Mouse (Mus musculus) liver, embryonic 11.5 days (tissue): ENCODE results near the gene Pspc1. TPM values are rescaled to one million over a fixed set of nuclear protein-coding genes. Genes with fewer than 3 reads are reported as not detected.
"Not testable (repeated sequence)": the region's sequence is repeated elsewhere in the genome, so short reads cannot be mapped to it uniquely, and the experiment has no call there.

Source experiments
- ATAC-seq: fragments of 200-750 bp; cut with Nextera tagmentation; replicated peaks from 2 replicates; pipeline ENCODE4 v1.8.0; 2017; ENCODE audit warnings: moderate number of reproducible peaks, mild to moderate bottlenecking, moderate TSS enrichment, moderate library complexity; ENCODE audit not compliant: low FRiP score
- DNase-seq: peaks from one replicate; pipeline ENCODE4 v3.0.0-alpha.2; 2017; ENCODE audit warnings: low spot score
- H3K27ac ChIP-seq: fragments of 300-500 bp; sonication (generic); 2 replicates; pipeline ENCODE4 v1.5.1; 2014; ENCODE audit warnings: mild to moderate bottlenecking, low read depth, low read length, control low read depth
- H3K27me3 ChIP-seq: fragments of 300-500 bp; sonication (generic); replicated peaks from 2 replicates; pipeline ENCODE4 v1.6.1; 2014; ENCODE audit warnings: low read length, mixed read lengths; ENCODE audit not compliant: control insufficient read depth, insufficient read depth
- H3K36me3 ChIP-seq: fragments of 300-500 bp; sonication (generic); 2 replicates; pipeline ENCODE4 v1.6.1; 2014; ENCODE audit warnings: mild to moderate bottlenecking, low read length, moderate library complexity, mixed read lengths; ENCODE audit not compliant: control insufficient read depth, insufficient read depth
- H3K4me1 ChIP-seq: fragments of 300-500 bp; sonication (generic); replicated peaks from 2 replicates; pipeline ENCODE4 v1.6.1; 2014; ENCODE audit warnings: low read length, mixed read lengths; ENCODE audit not compliant: control insufficient read depth, insufficient read depth
- H3K4me2 ChIP-seq: fragments of 300-500 bp; sonication (generic); 2 replicates; pipeline ENCODE4 v1.6.1; 2014; ENCODE audit warnings: mild to moderate bottlenecking, control low read depth, moderate library complexity
- H3K4me3 ChIP-seq: fragments of 300-500 bp; sonication (generic); 2 replicates; pipeline ENCODE4 v1.5.1; 2014; ENCODE audit warnings: low read depth, low read length, control low read depth
- H3K9ac ChIP-seq: fragments of 300-500 bp; sonication (generic); 2 replicates; pipeline ENCODE4 v1.6.1; 2014; ENCODE audit warnings: low read depth, low read length, control low read depth
- H3K9me3 ChIP-seq: fragments of 300-500 bp; sonication (generic); 2 replicates; pipeline ENCODE4 v1.6.1; 2016; ENCODE audit warnings: low read length, inconsistent platforms, mixed read lengths; ENCODE audit not compliant: control insufficient read depth
- WGBS: fragments of 180-500 bp; shearing (Covaris S2); extraction: QIAGEN DNeasy Blood & Tissue Kit; methylation state at CpG from one replicate; pipeline ENCODE4 v1.1.7; 2014; 5-methylcytosine and 5-hydroxymethylcytosine counted together
- polyA plus RNA-seq: library from polyadenylated mRNA; unstranded; fragments of >200 nt; fragmentation: Nextera tagmentation; extraction: Ambion mirVana; gene quantifications from 2 replicates; pipeline ENCODE4 v1.2.1, GENCODE M21; 2014

The Pspc1 gene
- polyA plus RNA-seq, result 31.0 and 33.8 TPM in 2 replicates

- ATAC-seq (peak; percentile 95), DNase-seq (peak; percentile 92)
- Histone ChIP-seq H3K9me3 (no peaks in the 10 kb centered on the region), H3K9ac (peak within 1 kb of the TSS; percentile 98), H3K4me3 (peak within 1 kb of the TSS; percentile 99), H3K36me3 (peaks cover 3% of the 10 kb centered on the region; the same call in 1 of the 2 replicates), H3K27me3 (no peaks in the 10 kb centered on the region), H3K4me1 (peaks cover 23% of the 10 kb centered on the region), H3K4me2 (peak within 1 kb of the TSS; percentile 90), H3K27ac (peak within 1 kb of the TSS; percentile 96)
- WGBS, result under 1% methylated on average over 36 of the region's 36 CpGs
Measured at GRCm38 (mm10) chr14:56778200-56778932, at the start of gene Pspc1. Pspc1 (minus strand) TSS chr14:56778316.

- H3K36me3 ChIP-seq, result no peaks in the 10 kb centered on the region
- H3K27me3 ChIP-seq, result no peaks in the 10 kb centered on the region
- H3K4me3 ChIP-seq, result no peak overlapping the region
- ATAC-seq (no peak), DNase-seq (no peak)
- no peak overlapping the region for H3K4me2 ChIP-seq
- no peaks in the 10 kb centered on the region for H3K9me3 ChIP-seq
- H3K4me1 ChIP-seq, result no peaks in the 10 kb centered on the region
- H3K27ac ChIP-seq, result no peak overlapping the region
- H3K9ac ChIP-seq, result no peak overlapping the region
Measured at GRCm38 (mm10) chr14:56824562-56824961, 46.4 kb upstream of the Pspc1 start.

GRCm38 (mm10) chr14:56817616-56818015, 39.5 kb upstream of the Pspc1 start:
- WGBS, result 15% methylated on average over 10 of the region's 11 CpGs
- no peak for ATAC-seq
- H3K4me3 ChIP-seq, result no peak overlapping the region
- no peak for DNase-seq
- H3K27me3 ChIP-seq, result no peaks in the 10 kb centered on the region
- H3K4me1 ChIP-seq, result 0 out of 2 replicates have a peak, but pooled peaks cover 4% of the 10 kb centered on the region
- no peaks in the 10 kb centered on the region for H3K36me3 ChIP-seq
- H3K9ac ChIP-seq, result no peak overlapping the region
- no peaks in the 10 kb centered on the region for H3K9me3 ChIP-seq
- H3K27ac ChIP-seq, result no peak overlapping the region
- H3K4me2 ChIP-seq, result no peak overlapping the region

- Histone ChIP-seq H3K9me3 (no peaks in the 10 kb centered on the region), H3K27ac (no peak overlapping the region), H3K4me3 (no peak overlapping the region), H3K27me3 (no peaks in the 10 kb centered on the region), H3K4me1 (0 out of 2 replicates have a peak, but pooled peaks cover 4% of the 10 kb centered on the region), H3K36me3 (no peaks in the 10 kb centered on the region), H3K9ac (no peak overlapping the region), H3K4me2 (no peak overlapping the region)
- WGBS, result 63% methylated on average over 4 of the region's 4 CpGs
- DNase-seq (no peak), ATAC-seq (no peak)
Measured at GRCm38 (mm10) chr14:56817131-56817530, 39.0 kb upstream of the Pspc1 start.

GRCm38 (mm10) chr14:56816541-56816940, 38.4 kb upstream of the Pspc1 start:
- WGBS, result 67% methylated on average over 4 of the region's 4 CpGs

GRCm38 (mm10) chr14:56812520-56813036, 34.5 kb upstream of the Pspc1 start:
- peak; percentile 79 for DNase-seq
- peak overlapping the region; percentile 70 for H3K4me3 ChIP-seq
- no peaks in the 10 kb centered on the region for H3K9me3 ChIP-seq
- no peaks in the 10 kb centered on the region for H3K36me3 ChIP-seq
- H3K27me3 ChIP-seq, result no peaks in the 10 kb centered on the region
- WGBS, result 2% methylated on average over 35 of the region's 35 CpGs
- 0 out of 2 replicates have a peak, but pooled peaks cover 6% of the 10 kb centered on the region for H3K4me1 ChIP-seq
- peak overlapping the region; percentile 80 for H3K4me2 ChIP-seq
- ATAC-seq, result peak; percentile 32
- H3K9ac ChIP-seq, result peak overlapping the region; percentile 80
- H3K27ac ChIP-seq, result peak overlapping the region; percentile 77

More at GRCm38 (mm10) chr14:56816541-56816940, 38.4 kb upstream of the Pspc1 start:
- DNase-seq (no peak), ATAC-seq (no peak)
- no peak overlapping the region for H3K9ac ChIP-seq
- no peak overlapping the region for H3K4me2 ChIP-seq
- H3K36me3 ChIP-seq, result no peaks in the 10 kb centered on the region
- H3K27ac ChIP-seq, result no peak overlapping the region
- 0 out of 2 replicates have a peak, but pooled peaks cover 4% of the 10 kb centered on the region for H3K4me1 ChIP-seq
- no peaks in the 10 kb centered on the region for H3K27me3 ChIP-seq
- H3K9me3 ChIP-seq, result no peaks in the 10 kb centered on the region
- no peak overlapping the region for H3K4me3 ChIP-seq

- peak; percentile 98 for ATAC-seq
- Histone ChIP-seq H3K4me3 (peak within 1 kb of the TSS; percentile 75), H3K27ac (peak within 1 kb of the TSS; percentile 85), H3K9ac (peak within 1 kb of the TSS; percentile 80), H3K4me2 (peak within 1 kb of the TSS; percentile 80)
- not testable (repeated sequence) for H3K4me1 ChIP-seq, H3K9me3 ChIP-seq, H3K27me3 ChIP-seq, H3K36me3 ChIP-seq
- WGBS, result under 1% methylated on average over 37 of the region's 72 CpGs
- DNase-seq, result peak; percentile 89
Measured at GRCm38 (mm10) chr14:56811701-56812339, 33.7 kb upstream of the Pspc1 start, which contains the start of gene Zmym5. Zmym5 (minus strand) TSS chr14:56811716.

- H3K4me1 ChIP-seq, H3K27me3 ChIP-seq, H3K36me3 ChIP-seq, H3K9me3 ChIP-seq: not testable (repeated sequence)
- Histone ChIP-seq H3K27ac (peak overlapping the region; percentile 85), H3K4me2 (peak overlapping the region; percentile 80), H3K4me3 (peak overlapping the region; percentile 75), H3K9ac (peak overlapping the region; percentile 75)
- DNase-seq (peak; percentile 69), ATAC-seq (peak; percentile 78)
- WGBS, result 1% methylated on average over 23 of the region's 86 CpGs
Measured at GRCm38 (mm10) chr14:56810781-56811690, 32.9 kb upstream of the Pspc1 start.
